Mouse (Mus musculus): ENCODE measurements around the gene Wdr41. TPM values are rescaled to one million over a fixed set of nuclear protein-coding genes. Genes with fewer than 3 reads are reported as not detected.

Gene Wdr41
- polyA plus RNA-seq, 1 experiment from 2014 or later: 16.3 TPM

Other genes with a start within 250 kb of the Wdr41 start
- gene Tbca, start 187.4 kb upstream of the Wdr41 start, polyA plus RNA-seq (2014; fragmentation: Nextera tagmentation; extraction: Ambion mirVana): 258 and 260 TPM in 2 replicates
- gene Otp, start 100.7 kb upstream of the Wdr41 start, polyA plus RNA-seq (2014; fragmentation: Nextera tagmentation; extraction: Ambion mirVana): not detected in 2 replicates